ENCODE assay signal across 8 mouse cellular contexts in genomic region chr17:83955058-83955697, GRCm38 (mm10).
DNase-seq lines count a peak whose midpoint lies in the region; ATAC-seq and TF ChIP-seq lines count a peak whose summit lies in the region.

No protein-coding gene starts in this region.

- no peak for ATAC-seq in lung, postnatal 0 days
- ATAC-seq in hindbrain, embryonic 12.5 days (ENCODE audit: low FRiP score): no peak; the same call in 1 of the 2 replicates
- 0 out of 2 replicates have a peak, but pooled peaks have one; percentile 10 for ATAC-seq in limb, embryonic 13.5 days (ENCODE audit: low FRiP score, low read depth)

- H3K4me2 ChIP-seq in lung, postnatal 0 days (replicated peaks; ENCODE audit: low read depth, low read length): no peak overlapping the region
- no peak overlapping the region for H3K4me2 ChIP-seq in hindbrain, embryonic 12.5 days (replicated peaks)
- H3K4me2 ChIP-seq in limb, embryonic 13.5 days (replicated peaks): no peak overlapping the region

- H3K9me3 ChIP-seq in lung, postnatal 0 days (ENCODE audit: low read length): no peaks in the 10 kb centered on the region
- no peaks in the 10 kb centered on the region for H3K9me3 ChIP-seq in hindbrain, embryonic 12.5 days (replicated peaks)
- H3K9me3 ChIP-seq in limb, embryonic 13.5 days: no peaks in the 10 kb centered on the region

- no peak for TF ChIP-seq CTCF in lung, postnatal 0 days (IDR thresholded peaks at IDR 0.05)

- H3K4me1 ChIP-seq in lung, postnatal 0 days (ENCODE audit: insufficient read depth, low read depth, low read length): peaks cover 16% of the 10 kb centered on the region; the same call in 1 of the 2 replicates
- peaks cover 58% of the 10 kb centered on the region for H3K4me1 ChIP-seq in hindbrain, embryonic 12.5 days
- peaks cover 80% of the 10 kb centered on the region for H3K4me1 ChIP-seq in limb, embryonic 13.5 days

- no peak for TF ChIP-seq EP300 in lung, postnatal 0 days (IDR thresholded peaks at IDR 0.05)

- WGBS in lung, postnatal 0 days: 61% methylated on average over 10 of the region's 10 CpGs
- WGBS in hindbrain, embryonic 12.5 days: 52% methylated on average over 10 of the region's 10 CpGs
- 66% methylated on average over 10 of the region's 10 CpGs for WGBS in limb, embryonic 13.5 days

- peak overlapping the region; percentile 70 for H3K27ac ChIP-seq in lung, postnatal 0 days (ENCODE audit: low read length)
- peak overlapping the region; percentile 88 for H3K27ac ChIP-seq in hindbrain, embryonic 12.5 days
- H3K27ac ChIP-seq in limb, embryonic 13.5 days: peak overlapping the region; percentile 94

- H3K4me3 ChIP-seq in lung, postnatal 0 days (ENCODE audit: low read depth, low read length): no peak overlapping the region
- H3K4me3 ChIP-seq in hindbrain, embryonic 12.5 days: no peak overlapping the region
- H3K4me3 ChIP-seq in limb, embryonic 13.5 days: no peak overlapping the region

- no peaks in the 10 kb centered on the region for H3K27me3 ChIP-seq in lung, postnatal 0 days (replicated peaks; ENCODE audit: insufficient read depth, low read length)
- H3K27me3 ChIP-seq in hindbrain, embryonic 12.5 days: no peaks in the 10 kb centered on the region
- H3K27me3 ChIP-seq in limb, embryonic 13.5 days: no peaks in the 10 kb centered on the region

- DNase-seq in lung, postnatal 0 days (ENCODE audit: low spot score): no peak
- no peak for DNase-seq in lung, postnatal 10 days
- DNase-seq in yolk sac, embryonic 10.5 days (ENCODE audit: low spot score): peak; percentile 56
- DNase-seq in B cell, adult 2 months: no peak
- no peak for DNase-seq in cerebellum, postnatal 14 days
- DNase-seq in Muller cell, postnatal 12 days (ENCODE audit: inconsistent ontology term): no peak

- no peak overlapping the region for H3K9ac ChIP-seq in lung, postnatal 0 days (replicated peaks; ENCODE audit: low read depth)
- H3K9ac ChIP-seq in hindbrain, embryonic 12.5 days: no peak overlapping the region
- peak overlapping the region; percentile 48; the same call in 1 of the 2 replicates for H3K9ac ChIP-seq in limb, embryonic 13.5 days

- no peaks in the 10 kb centered on the region for H3K36me3 ChIP-seq in lung, postnatal 0 days (ENCODE audit: insufficient read depth, low read length)
- no peaks in the 10 kb centered on the region for H3K36me3 ChIP-seq in hindbrain, embryonic 12.5 days
- H3K36me3 ChIP-seq in limb, embryonic 13.5 days: no peaks in the 10 kb centered on the region
